Mouse (Mus musculus): ENCODE measurements around the gene Mboat2. TPM values are rescaled to one million over a fixed set of nuclear protein-coding genes. Genes with fewer than 3 reads are reported as not detected.

The Mboat2 gene
- polyA plus RNA-seq, 1 experiment from 2014 or later = 32.1 TPM

DNA sequence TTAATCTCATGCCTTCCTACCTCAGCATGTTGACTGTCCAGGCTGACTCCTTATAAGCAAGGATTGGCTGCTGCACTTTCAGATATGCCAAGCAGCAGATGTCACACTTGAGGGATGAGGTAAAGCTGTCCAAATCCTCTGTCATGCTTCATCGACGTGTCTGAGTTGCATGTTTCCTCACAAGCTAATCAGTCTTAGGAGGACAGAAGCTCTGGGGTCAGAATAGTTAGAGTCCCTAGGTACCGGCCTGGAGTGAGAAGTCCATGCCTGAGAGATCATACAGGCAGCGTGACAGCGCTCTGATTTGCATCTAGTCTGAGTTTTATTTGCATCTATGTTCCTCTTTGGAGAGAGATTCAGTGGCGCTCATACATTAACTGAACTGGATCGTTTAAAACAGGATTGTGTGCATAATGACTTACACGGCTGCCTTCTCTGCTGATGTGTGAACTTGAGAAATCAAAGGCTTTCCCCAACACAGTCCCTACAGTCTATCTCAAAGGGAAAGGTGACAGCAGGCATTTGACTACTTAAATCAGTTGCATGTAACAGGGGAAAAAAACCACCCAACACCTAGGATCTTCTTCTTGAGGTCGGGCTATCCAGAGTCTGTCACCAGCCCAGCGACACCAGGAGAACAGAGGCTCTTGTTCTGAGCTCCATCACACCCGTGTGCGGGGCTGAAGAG, 88.0 kb downstream of the Mboat2 start:
- no peaks in the 10 kb centered on the region for H3K36me3 ChIP-seq (ENCODE audit: insufficient read depth, low read length)
- H3K27me3 ChIP-seq (replicated peaks; ENCODE audit: insufficient read depth, low read length) = no peaks in the 10 kb centered on the region
- no peaks in the 10 kb centered on the region for H3K9me3 ChIP-seq (ENCODE audit: low read length)
- TF ChIP-seq CTCF (IDR thresholded peaks at IDR 0.05) (no peak), EP300 (IDR thresholded peaks at IDR 0.05) (no peak)
- no peak for DNase-seq (ENCODE audit: low spot score)
- no peak for ATAC-seq
- no peak overlapping the region for H3K9ac ChIP-seq (replicated peaks; ENCODE audit: low read depth)
- H3K4me2 ChIP-seq (replicated peaks; ENCODE audit: low read depth, low read length) = no peak overlapping the region
- no peak overlapping the region for H3K4me3 ChIP-seq (ENCODE audit: low read depth, low read length)
- no peaks in the 10 kb centered on the region for H3K4me1 ChIP-seq (ENCODE audit: insufficient read depth, low read depth, low read length)
- 82% methylated on average over 12 of the region's 12 CpGs for WGBS
- H3K27ac ChIP-seq (ENCODE audit: low read length) = no peak overlapping the region

DNA sequence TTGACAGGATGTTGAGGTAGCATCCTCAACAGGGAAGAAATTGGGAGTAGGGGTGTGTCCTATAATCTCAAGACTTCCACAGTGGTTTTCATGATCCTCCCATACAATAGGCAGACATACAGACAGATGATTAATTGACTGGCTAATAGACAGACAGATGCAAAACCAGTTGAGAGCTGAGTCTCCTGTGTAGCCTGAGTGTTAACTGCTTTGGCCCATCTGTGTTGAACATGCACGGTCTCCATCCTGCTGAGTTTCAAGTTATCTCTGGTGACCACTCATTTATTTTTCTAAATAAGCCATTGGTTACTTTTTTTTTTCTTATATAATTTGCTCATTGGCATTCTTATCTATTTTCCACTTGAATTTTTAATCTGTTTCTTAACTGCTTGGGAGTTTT, 90.2 kb downstream of the Mboat2 start:
- Histone ChIP-seq H3K36me3 (ENCODE audit: insufficient read depth, low read length) (no peaks in the 10 kb centered on the region), H3K9me3 (ENCODE audit: low read length) (no peaks in the 10 kb centered on the region), H3K27me3 (replicated peaks; ENCODE audit: insufficient read depth, low read length) (no peaks in the 10 kb centered on the region), H3K4me2 (replicated peaks; ENCODE audit: low read depth, low read length) (no peak overlapping the region), H3K27ac (ENCODE audit: low read length) (no peak overlapping the region), H3K9ac (replicated peaks; ENCODE audit: low read depth) (no peak overlapping the region), H3K4me3 (ENCODE audit: low read depth, low read length) (no peak overlapping the region), H3K4me1 (ENCODE audit: insufficient read depth, low read depth, low read length) (no peaks in the 10 kb centered on the region)
- DNase-seq (ENCODE audit: low spot score) (no peak), ATAC-seq (no peak)
- TF ChIP-seq EP300 (IDR thresholded peaks at IDR 0.05) (no peak), CTCF (IDR thresholded peaks at IDR 0.05) (no peak)
- 83% methylated on average over 1 of the region's 1 CpGs for WGBS

GRCm38 (mm10) chr12:24924003-24924402, 93.3 kb downstream of the Mboat2 start:
- Histone ChIP-seq H3K36me3 (ENCODE audit: insufficient read depth, low read length) (no peaks in the 10 kb centered on the region), H3K27ac (ENCODE audit: low read length) (no peak overlapping the region), H3K9ac (replicated peaks; ENCODE audit: low read depth) (no peak overlapping the region), H3K4me3 (ENCODE audit: low read depth, low read length) (no peak overlapping the region), H3K4me2 (replicated peaks; ENCODE audit: low read depth, low read length) (no peak overlapping the region), H3K9me3 (ENCODE audit: low read length) (no peaks in the 10 kb centered on the region), H3K27me3 (replicated peaks; ENCODE audit: insufficient read depth, low read length) (no peaks in the 10 kb centered on the region), H3K4me1 (ENCODE audit: insufficient read depth, low read depth, low read length) (0 out of 2 replicates have a peak, but pooled peaks cover 7% of the 10 kb centered on the region)
- 68% methylated on average over 4 of the region's 4 CpGs for WGBS
- DNase-seq (ENCODE audit: low spot score) (no peak), ATAC-seq (no peak)
- TF ChIP-seq CTCF (IDR thresholded peaks at IDR 0.05) = no peak
- TF ChIP-seq EP300 (IDR thresholded peaks at IDR 0.05) = no peak

DNA sequence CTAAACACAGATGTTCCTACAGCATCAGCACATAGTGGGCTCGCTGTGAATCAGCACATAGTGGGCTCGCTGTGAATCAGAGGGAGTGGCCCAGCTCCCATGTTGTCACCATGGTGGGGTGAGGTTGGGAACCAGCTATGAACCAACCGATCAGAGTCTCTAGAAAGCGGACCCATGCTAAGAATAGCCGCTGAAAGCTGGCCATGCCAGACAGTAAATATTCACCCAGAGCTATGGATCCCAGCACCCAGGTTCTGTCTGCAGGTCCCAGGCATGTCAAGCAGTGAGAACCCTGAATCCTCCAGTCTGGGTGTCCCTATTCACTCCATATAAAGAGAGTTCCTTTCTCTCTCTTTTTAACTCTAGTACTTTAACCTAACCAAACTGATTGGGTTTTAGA, 94.6 kb downstream of the Mboat2 start:
- no peak for TF ChIP-seq CTCF (IDR thresholded peaks at IDR 0.05)
- TF ChIP-seq EP300 (IDR thresholded peaks at IDR 0.05) = no peak
- WGBS = 85% methylated on average over 5 of the region's 5 CpGs
- DNase-seq (ENCODE audit: low spot score) = no peak

GRCm38 (mm10) chr12:24925684-24926083, 95.0 kb downstream of the Mboat2 start:
- WGBS = 66% methylated on average over 4 of the region's 4 CpGs

More for the DNA sequence above, 94.6 kb downstream of the Mboat2 start:
- H3K9ac ChIP-seq (replicated peaks; ENCODE audit: low read depth) = no peak overlapping the region
- H3K4me3 ChIP-seq (ENCODE audit: low read depth, low read length) = no peak overlapping the region
- no peak for ATAC-seq
- no peak overlapping the region for H3K27ac ChIP-seq (ENCODE audit: low read length)
- no peaks in the 10 kb centered on the region for H3K9me3 ChIP-seq (ENCODE audit: low read length)
- H3K4me2 ChIP-seq (replicated peaks; ENCODE audit: low read depth, low read length) = no peak overlapping the region
- H3K36me3 ChIP-seq (ENCODE audit: insufficient read depth, low read length) = no peaks in the 10 kb centered on the region
- H3K4me1 ChIP-seq (ENCODE audit: insufficient read depth, low read depth, low read length) = 0 out of 2 replicates have a peak, but pooled peaks cover 7% of the 10 kb centered on the region
- no peaks in the 10 kb centered on the region for H3K27me3 ChIP-seq (replicated peaks; ENCODE audit: insufficient read depth, low read length)

GRCm38 (mm10) chr12:24928051-24928748, 97.5 kb downstream of the Mboat2 start:
- Histone ChIP-seq H3K27me3 (replicated peaks; ENCODE audit: insufficient read depth, low read length) (no peaks in the 10 kb centered on the region), H3K36me3 (ENCODE audit: insufficient read depth, low read length) (no peaks in the 10 kb centered on the region), H3K9me3 (ENCODE audit: low read length) (no peaks in the 10 kb centered on the region), H3K27ac (ENCODE audit: low read length) (no peak overlapping the region), H3K4me1 (ENCODE audit: insufficient read depth, low read depth, low read length) (0 out of 2 replicates have a peak, but pooled peaks cover 7% of the 10 kb centered on the region), H3K4me3 (ENCODE audit: low read depth, low read length) (no peak overlapping the region), H3K4me2 (replicated peaks; ENCODE audit: low read depth, low read length) (no peak overlapping the region), H3K9ac (replicated peaks; ENCODE audit: low read depth) (no peak overlapping the region)
- 59% methylated on average over 18 of the region's 18 CpGs for WGBS
- ATAC-seq = peak; percentile 33
- TF ChIP-seq EP300 (IDR thresholded peaks at IDR 0.05) (no peak), CTCF (IDR thresholded peaks at IDR 0.05) (no peak)
- no peak for DNase-seq (ENCODE audit: low spot score)

More at GRCm38 (mm10) chr12:24925684-24926083, 95.0 kb downstream of the Mboat2 start:
- DNase-seq (ENCODE audit: low spot score) (no peak), ATAC-seq (no peak)
- no peak overlapping the region for H3K9ac ChIP-seq (replicated peaks; ENCODE audit: low read depth)
- H3K27me3 ChIP-seq (replicated peaks; ENCODE audit: insufficient read depth, low read length) = no peaks in the 10 kb centered on the region
- H3K27ac ChIP-seq (ENCODE audit: low read length) = no peak overlapping the region
- H3K4me3 ChIP-seq (ENCODE audit: low read depth, low read length) = no peak overlapping the region
- 0 out of 2 replicates have a peak, but pooled peaks cover 7% of the 10 kb centered on the region for H3K4me1 ChIP-seq (ENCODE audit: insufficient read depth, low read depth, low read length)
- H3K4me2 ChIP-seq (replicated peaks; ENCODE audit: low read depth, low read length) = no peak overlapping the region
- H3K36me3 ChIP-seq (ENCODE audit: insufficient read depth, low read length) = no peaks in the 10 kb centered on the region
- TF ChIP-seq CTCF (IDR thresholded peaks at IDR 0.05) = no peak
- TF ChIP-seq EP300 (IDR thresholded peaks at IDR 0.05) = no peak
- no peaks in the 10 kb centered on the region for H3K9me3 ChIP-seq (ENCODE audit: low read length)

Data from lung, postnatal 0 days (tissue).